Mouse (Mus musculus) embryonic fibroblast, embryonic 13.5 days (primary cell): ENCODE data around the gene Pole2.

Experiments used
- CTCF ChIP-seq: IDR thresholded peaks from 2 replicates; pipeline ENCODE4 v1.5.1; 2011; ENCODE audit warnings: mild to moderate bottlenecking, control low read depth, low read length, moderate library complexity, borderline replicate concordance; ENCODE audit not compliant: insufficient read depth
- POLR2A ChIP-seq: IDR thresholded peaks from 2 replicates; pipeline ENCODE4 v1.6.1; 2011; ENCODE audit warnings: low read depth, mild to moderate bottlenecking, control low read depth, low read length, moderate library complexity

- no peak for TF ChIP-seq CTCF
- TF ChIP-seq POLR2A: no peak
These were observed 37.9 kb downstream of the Pole2 start for GRCm38 (mm10) chr12:69190074-69190473.
